Mouse (Mus musculus): ENCODE measurements around the gene Arhgap44. TPM values are rescaled to one million over a fixed set of nuclear protein-coding genes. Genes with fewer than 3 reads are reported as not detected.

Gene Arhgap44
- 1 to 10 TPM in 1 of 2 experiments, under 1 TPM in 1; 0.46 to 1.5 TPM for polyA plus RNA-seq (2017; shearing (Covaris generic))

GRCm38 (mm10) chr11:65162767-65163120 lies at the start of gene Arhgap44:
Arhgap44 (minus strand) TSS chr11:65162961.

GRCm38 (mm10) chr11:65159791-65160190 lies 3.0 kb downstream of the Arhgap44 start, which contains the start of gene 1700086D15Rik:
1700086D15Rik (minus strand) TSS chr11:65159891.

GRCm38 (mm10) chr11:64978720-64979488 lies 183.9 kb downstream of the Arhgap44 start, which contains the start of gene Elac2:
Elac2 (plus strand) TSS chr11:64979038.

Other genes starting within 250 kb of the Arhgap44 start
- gene Elac2, start 183.9 kb downstream of the Arhgap44 start, polyA plus RNA-seq (2017; shearing (Covaris generic)), result 10 to 100 TPM; 35.2 to 49.5 TPM
- gene 1700086D15Rik, start 3.1 kb downstream of the Arhgap44 start, polyA plus RNA-seq (2017; shearing (Covaris generic)), result under 1 TPM in 1 of 2 experiments, not detected in 1; 0.51 TPM
- under 1 TPM; 0.24 to 0.77 TPM for gene Myocd, start 107.0 kb upstream of the Arhgap44 start, polyA plus RNA-seq (2017; shearing (Covaris generic))

Measured in inflammation-experienced regulatory T-cells (primary cell).